Mouse (Mus musculus) MEL (cell line): ENCODE data around the gene Klf2. TPM values are rescaled to one million over a fixed set of nuclear protein-coding genes. Genes with fewer than 3 reads are reported as not detected.

Source experiments
- DNase-seq: peaks from one replicate; pipeline ENCODE4 v3.0.0; 2011; ENCODE audit warnings: low read depth, low spot score
- H3K27ac ChIP-seq: 2 replicates; pipeline ENCODE4 v1.5.1; 2012; ENCODE audit warnings: low read depth, mild to moderate bottlenecking, control low read depth, low read length, moderate library complexity; ENCODE audit not compliant: control insufficient read depth
- H3K27me3 ChIP-seq, 2 experiments: fragments of 150-350 bp in 1 of 2; sonication (generic) in 1 of 2; 2 replicates each; pipeline ENCODE4 v1.6.1; 2012; ENCODE audit warnings: low read length in 2 of 2, mild to moderate bottlenecking in 2 of 2, improper control_type of control experiment in 1 of 2, moderate library complexity in 1 of 2; ENCODE audit not compliant: insufficient read depth in 2 of 2, control insufficient read depth in 1 of 2
- H3K36me3 ChIP-seq, 2 experiments: 2 replicates each; pipeline ENCODE4 v1.6.1; 2012 to 2014; ENCODE audit warnings: low read length in 2 of 2, improper control_type of control experiment in 1 of 2, inconsistent platforms in 1 of 2, mild to moderate bottlenecking in 1 of 2; ENCODE audit not compliant: insufficient read depth in 2 of 2, control insufficient read depth in 1 of 2
- H3K4me1 ChIP-seq, 2 experiments: fragments of 150-350 bp in 1 of 2; sonication (generic) in 1 of 2; 2 replicates each; pipeline ENCODE4 v1.6.1; 2012; ENCODE audit warnings: low read length in 2 of 2, improper control_type of control experiment in 1 of 2, mild to moderate bottlenecking in 1 of 2; ENCODE audit not compliant: insufficient read depth in 2 of 2, control insufficient read depth in 1 of 2
- H3K4me3 ChIP-seq, 2 experiments: fragments of 150-350 bp in 1 of 2; sonication (generic) in 1 of 2; 2 replicates each; pipeline ENCODE4 v1.5.1; 2012; ENCODE audit warnings: low read depth in 2 of 2, low read length in 2 of 2, mild to moderate bottlenecking in 2 of 2, moderate library complexity in 2 of 2, control low read depth in 1 of 2, improper control_type of control experiment in 1 of 2; ENCODE audit not compliant: control insufficient read depth in 1 of 2, insufficient read depth in 1 of 2
- H3K79me2 ChIP-seq: 2 replicates; pipeline ENCODE4 v1.6.1; 2012; ENCODE audit warnings: mild to moderate bottlenecking, low read length, moderate library complexity; ENCODE audit not compliant: control insufficient read depth, poor library complexity, insufficient read depth
- H3K9ac ChIP-seq: 2 replicates; pipeline ENCODE4 v1.6.1; 2012; ENCODE audit warnings: low read depth, mild to moderate bottlenecking, control low read depth, low read length, moderate library complexity; ENCODE audit not compliant: control insufficient read depth, poor library complexity, severe bottlenecking
- H3K9me3 ChIP-seq: fragments of 150-350 bp; sonication (generic); replicated peaks from 2 replicates; pipeline ENCODE4 v1.6.1; 2012; ENCODE audit warnings: mild to moderate bottlenecking, low read length, improper control_type of control experiment, moderate library complexity; ENCODE audit not compliant: insufficient read depth
- CHD1 ChIP-seq: IDR thresholded peaks from 2 replicates; pipeline ENCODE4 v1.6.1; 2012; ENCODE audit warnings: low read depth, mild to moderate bottlenecking, inconsistent platforms, low read length, improper control_type of control experiment
- ELF1 ChIP-seq: IDR thresholded peaks from 2 replicates; pipeline ENCODE4 v1.6.1; 2014; ENCODE audit warnings: low read depth, mild to moderate bottlenecking, inconsistent platforms, low read length, improper control_type of control experiment, moderate library complexity
- EP300 ChIP-seq, 2 experiments: IDR thresholded peaks; 2 replicates each; pipeline ENCODE4 v1.6.1; 2011; ENCODE audit warnings: improper control_type of control experiment in 2 of 2, low read length in 2 of 2, low read depth in 1 of 2, mild to moderate bottlenecking in 1 of 2
- ETS1 ChIP-seq: IDR thresholded peaks from 2 replicates; pipeline ENCODE4 v1.6.1; 2012; ENCODE audit warnings: low read depth, mild to moderate bottlenecking, inconsistent platforms, low read length, improper control_type of control experiment, moderate library complexity
- GABPA ChIP-seq: IDR thresholded peaks from 2 replicates; pipeline ENCODE4 v1.6.1; 2012; ENCODE audit warnings: low read depth, mild to moderate bottlenecking, inconsistent platforms, low read length, improper control_type of control experiment, moderate library complexity
- JUND ChIP-seq: IDR thresholded peaks from 2 replicates; pipeline ENCODE4 v1.6.1; 2011; ENCODE audit warnings: low read depth, mild to moderate bottlenecking, improper control_type of control experiment, low read length
- KAT2A ChIP-seq: conservative IDR thresholded peaks from 2 replicates; pipeline ENCODE4 v1.6.1; 2012; ENCODE audit warnings: low read depth, low read length, improper control_type of control experiment, inconsistent platforms
- MAZ ChIP-seq: IDR thresholded peaks from 2 replicates; pipeline ENCODE4 v1.6.1; 2012; ENCODE audit warnings: low read depth, mild to moderate bottlenecking, inconsistent platforms, low read length, improper control_type of control experiment
- MXI1 ChIP-seq: IDR thresholded peaks from 2 replicates; pipeline ENCODE4 v1.6.1; 2011; ENCODE audit warnings: mild to moderate bottlenecking, low read depth, low read length, improper control_type of control experiment
- NELFE ChIP-seq: IDR thresholded peaks from 2 replicates; pipeline ENCODE4 v1.6.1; 2011; ENCODE audit warnings: low read depth, low read length, improper control_type of control experiment
- NRF1 ChIP-seq: IDR thresholded peaks from 2 replicates; pipeline ENCODE4 v1.6.1; 2014; ENCODE audit warnings: low read depth, mild to moderate bottlenecking, inconsistent platforms, low read length, improper control_type of control experiment, moderate library complexity; ENCODE audit not compliant: poor library complexity, insufficient read depth, severe bottlenecking
- POLR2AphosphoS2 ChIP-seq: IDR thresholded peaks from 2 replicates; pipeline ENCODE4 v1.6.1; 2011; ENCODE audit warnings: low read length, improper control_type of control experiment
- RAD21 ChIP-seq: IDR thresholded peaks from 2 replicates; pipeline ENCODE4 v1.6.1; 2011; ENCODE audit warnings: mild to moderate bottlenecking, low read depth, low read length, improper control_type of control experiment
- SIN3A ChIP-seq: IDR thresholded peaks from 2 replicates; pipeline ENCODE4 v1.6.1; 2012; ENCODE audit warnings: low read length, improper control_type of control experiment, inconsistent platforms
- SMC3 ChIP-seq: IDR thresholded peaks from 2 replicates; pipeline ENCODE4 v1.6.1; 2011; ENCODE audit warnings: low read depth, low read length, improper control_type of control experiment
- TBP ChIP-seq: IDR thresholded peaks from 2 replicates; pipeline ENCODE4 v1.8.0; 2011; ENCODE audit warnings: low read depth, low read length, improper control_type of control experiment
- UBTF ChIP-seq: IDR thresholded peaks from 2 replicates; pipeline ENCODE4 v1.6.1; 2012; ENCODE audit warnings: low read depth, mild to moderate bottlenecking, inconsistent platforms, low read length, improper control_type of control experiment, moderate library complexity, borderline replicate concordance; ENCODE audit not compliant: insufficient read depth
- USF1 ChIP-seq: IDR thresholded peaks from 2 replicates; pipeline ENCODE4 v1.6.1; 2014; ENCODE audit warnings: low read depth, mild to moderate bottlenecking, inconsistent platforms, low read length, improper control_type of control experiment, moderate library complexity
- USF2 ChIP-seq, 2 experiments: IDR thresholded peaks; 2 replicates each; pipeline ENCODE4 v1.6.1; 2011 to 2012; ENCODE audit warnings: improper control_type of control experiment in 2 of 2, low read length in 2 of 2, borderline replicate concordance in 1 of 2, inconsistent platforms in 1 of 2, low read depth in 1 of 2, mild to moderate bottlenecking in 1 of 2; ENCODE audit not compliant: insufficient read depth in 1 of 2
- ZMIZ1 ChIP-seq: IDR thresholded peaks from 2 replicates; pipeline ENCODE4 v1.6.1; 2012; ENCODE audit warnings: low read depth, mild to moderate bottlenecking, inconsistent platforms, low read length, improper control_type of control experiment, moderate library complexity
- ZNF384 ChIP-seq: IDR thresholded peaks from 2 replicates; pipeline ENCODE4 v1.6.1; 2012; ENCODE audit warnings: low read depth, mild to moderate bottlenecking, inconsistent platforms, low read length, improper control_type of control experiment
- polyA plus RNA-seq, 2 experiments: library from polyadenylated mRNA; stranded (reverse) in 1 of 2; unstranded in 1 of 2; fragments of >175 nt in 1 of 2; fragments of >200 nt in 1 of 2; gene quantifications; 2 replicates each; pipeline versions ENCODE4 v1.2.1 to v1.2.4; 2012; ENCODE audit warnings: low replicate concordance in 2 of 2, low read depth in 1 of 2; ENCODE audit not compliant: insufficient read length in 2 of 2, insufficient read depth in 1 of 2, missing spikeins in 1 of 2
- total RNA-seq: library from RNA; depleted of rRNA; stranded (reverse); fragments of 300-350 nt; gene quantifications from 2 replicates; pipeline ENCODE4 v1.2.3, GENCODE M21; 2012

The Klf2 gene
- total and polyA plus RNA-seq, 3 experiments = not detected

DNA sequence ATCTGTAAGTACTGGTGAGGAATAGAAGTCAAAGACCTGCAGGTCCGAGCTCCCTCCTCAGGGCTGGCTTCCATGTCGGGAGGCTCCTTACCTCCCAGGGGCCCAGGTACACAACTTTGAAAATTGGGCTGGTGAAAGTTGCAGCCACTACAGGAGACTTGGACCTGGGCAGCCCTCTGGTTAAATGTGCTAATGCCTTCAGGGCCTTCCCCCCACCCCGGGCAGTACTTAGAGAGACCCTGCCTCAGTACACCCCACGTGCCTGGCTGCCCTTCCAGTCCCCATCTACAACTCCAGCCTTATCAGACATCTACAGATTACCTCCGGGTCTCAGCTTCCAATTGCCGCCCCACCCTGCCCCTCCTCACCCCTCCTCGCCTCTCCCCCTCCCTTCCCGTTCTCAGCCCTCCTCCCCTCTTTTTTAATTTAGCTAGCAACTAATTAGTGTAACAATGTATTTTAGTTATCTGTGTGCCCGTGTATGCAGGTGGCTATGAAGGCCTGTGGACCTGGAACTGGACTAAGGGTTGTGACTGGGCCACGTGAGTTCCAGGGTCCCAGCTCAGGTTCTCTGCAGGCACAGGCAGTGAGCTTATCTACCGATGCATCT lies 47.7 kb upstream of the Klf2 start:
- TF ChIP-seq NELFE = no peak
- no peak for TF ChIP-seq ZMIZ1
- TF ChIP-seq USF2 (IDR thresholded peaks at IDR 0.05; ENCODE audit: borderline replicate concordance in 1 of 2, insufficient read depth in 1 of 2, low read depth in 1 of 2, low read length in 2 of 2) = no peak
- no peak for TF ChIP-seq GABPA
- TF ChIP-seq ETS1 = no peak
- TF ChIP-seq POLR2AphosphoS2 = no peak
- TF ChIP-seq SIN3A = no peak
- TF ChIP-seq MAZ = no peak; the same call in 1 of the 2 replicates
- TF ChIP-seq SMC3 = no peak
- TF ChIP-seq TBP = no peak
- no peak for TF ChIP-seq JUND
- no peak for TF ChIP-seq UBTF
- no peak for TF ChIP-seq USF1
- no peak for TF ChIP-seq CHD1
- TF ChIP-seq RAD21 = no peak
- TF ChIP-seq ELF1 = no peak
- TF ChIP-seq MXI1 = no peak
- H3K9ac ChIP-seq = no peak overlapping the region
- DNase-seq = no peak
- H3K36me3 ChIP-seq = peaks cover 0 to 20% of the 10 kb centered on the region in 2 experiments; a peak in 2 of 4 replicates
- no peak overlapping the region for H3K4me3 ChIP-seq
- H3K4me1 ChIP-seq = peaks cover 0 to 33% of the 10 kb centered on the region in 2 experiments; a peak in 2 of 4 replicates
- H3K27me3 ChIP-seq = no peaks in the 10 kb centered on the region
- H3K79me2 ChIP-seq = no peaks in the 10 kb centered on the region
- no peaks in the 10 kb centered on the region for H3K9me3 ChIP-seq
- no peak overlapping the region for H3K27ac ChIP-seq

DNA sequence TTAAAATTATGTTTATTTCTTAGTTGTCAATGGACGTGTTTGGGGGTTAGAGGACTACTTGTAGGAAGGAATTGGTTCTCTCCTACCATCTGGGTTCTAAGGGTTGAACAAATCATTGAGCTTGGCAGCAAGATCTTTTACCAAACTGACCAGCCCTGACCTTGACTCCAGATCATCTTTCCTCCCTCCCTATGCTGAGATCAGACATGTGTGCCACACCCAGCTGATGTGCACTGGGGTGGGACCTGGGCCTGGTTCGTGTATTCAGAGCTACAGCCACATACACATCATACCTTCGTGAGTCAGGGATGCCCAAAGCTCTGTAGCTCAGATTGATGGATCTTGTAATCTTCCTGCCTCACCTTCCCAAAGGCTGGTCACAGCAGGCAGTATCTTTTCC lies 47.1 kb upstream of the Klf2 start:
- no peak overlapping the region for H3K4me3 ChIP-seq
- no peaks in the 10 kb centered on the region for H3K79me2 ChIP-seq
- no peaks in the 10 kb centered on the region for H3K9me3 ChIP-seq
- peaks cover 0 to 35% of the 10 kb centered on the region in 2 experiments; a peak in 2 of 4 replicates for H3K4me1 ChIP-seq
- peaks cover 0 to 20% of the 10 kb centered on the region in 2 experiments; a peak in 2 of 4 replicates for H3K36me3 ChIP-seq
- DNase-seq = no peak
- H3K27me3 ChIP-seq = no peaks in the 10 kb centered on the region
- no peak overlapping the region for H3K9ac ChIP-seq
- TF ChIP-seq RAD21 (no peak), MAZ (no peak), NRF1 (no peak), ZNF384 (no peak), EP300 (IDR thresholded peaks at IDR 0.05; ENCODE audit: low read depth in 1 of 2, low read length in 2 of 2) (no peak), KAT2A (no peak)
- H3K27ac ChIP-seq = no peak overlapping the region
